Mouse (Mus musculus) yolk sac, embryonic 10.5 days (tissue): Measurements from ENCODE around the gene Pi4kb.
"Not testable (repeated sequence)": the region's sequence is repeated elsewhere in the genome, so short reads cannot be mapped to it uniquely, and the experiment has no call there.

Experiments
- DNase-seq: peaks from one replicate; pipeline ENCODE4 v3.0.0-alpha.2; 2017; ENCODE audit warnings: low spot score

The Pi4kb gene

GRCm38 (mm10) chr3:94974528-94975422 lies at the start of gene Pi4kb:
Gene Pi4kb, plus strand, starts transcription at chr3:94974731.
- peak; percentile 95 for DNase-seq

GRCm38 (mm10) chr3:94926301-94926736 lies 48.2 kb upstream of the Pi4kb start:
- not testable (repeated sequence) for DNase-seq

GRCm38 (mm10) chr3:94928979-94929378 lies 45.6 kb upstream of the Pi4kb start:
- DNase-seq, result not testable (repeated sequence)

GRCm38 (mm10) chr3:94930386-94931266 lies 43.9 kb upstream of the Pi4kb start:
- DNase-seq, result peak; percentile 78

GRCm38 (mm10) chr3:94931427-94932082 lies 43.0 kb upstream of the Pi4kb start:
- DNase-seq, result not testable (repeated sequence)

- DNase-seq, result not testable (repeated sequence)
Measured at GRCm38 (mm10) chr3:94932279-94932678, 42.3 kb upstream of the Pi4kb start.

GRCm38 (mm10) chr3:94932809-94933564 lies 41.5 kb upstream of the Pi4kb start, which contains the start of gene Selenbp1:
Gene Selenbp1, plus strand, starts transcription at chr3:94933056.
- peak; percentile 91 for DNase-seq

GRCm38 (mm10) chr3:94933604-94934003 lies 40.9 kb upstream of the Pi4kb start:
- DNase-seq, result not testable (repeated sequence)

GRCm38 (mm10) chr3:94934564-94934963 lies 40.0 kb upstream of the Pi4kb start:
- not testable (repeated sequence) for DNase-seq

GRCm38 (mm10) chr3:94935332-94935731 lies 39.2 kb upstream of the Pi4kb start:
- not testable (repeated sequence) for DNase-seq

- DNase-seq, result not testable (repeated sequence)
Measured at GRCm38 (mm10) chr3:94936147-94936546, 38.4 kb upstream of the Pi4kb start.

- DNase-seq, result not testable (repeated sequence)
Measured at GRCm38 (mm10) chr3:94937194-94937593, 37.3 kb upstream of the Pi4kb start.

- DNase-seq, result not testable (repeated sequence)
Measured at GRCm38 (mm10) chr3:94940033-94940432, 34.5 kb upstream of the Pi4kb start.

GRCm38 (mm10) chr3:94942211-94942967 lies 32.1 kb upstream of the Pi4kb start:
- not testable (repeated sequence) for DNase-seq

GRCm38 (mm10) chr3:94943706-94944105 lies 30.8 kb upstream of the Pi4kb start:
- not testable (repeated sequence) for DNase-seq

- DNase-seq, result no peak
Measured at GRCm38 (mm10) chr3:94948066-94948614, 26.4 kb upstream of the Pi4kb start.

- DNase-seq, result no peak
Measured at GRCm38 (mm10) chr3:94949645-94950044, 24.9 kb upstream of the Pi4kb start.

GRCm38 (mm10) chr3:94952806-94953205 lies 21.7 kb upstream of the Pi4kb start:
- no peak for DNase-seq

GRCm38 (mm10) chr3:94953384-94953763 lies 21.2 kb upstream of the Pi4kb start:
- DNase-seq, result no peak
